8 mouse cellular contexts compared by ENCODE assay signal in genomic region chr2:93772054-93772764, GRCm38 (mm10). TPM values are rescaled to one million over a fixed set of nuclear protein-coding genes. Genes with fewer than 3 reads are reported as not detected.
A peak's percentile ranks its signal among the peaks of the same experiment; 100 is the strongest.
DNase-seq lines count a peak whose midpoint lies in the region; ATAC-seq lines count a peak whose summit lies in the region.

No protein-coding gene starts in this region.

- 0 out of 2 replicates have a peak overlapping the region, but pooled peaks have one; percentile 20 for H3K27ac ChIP-seq in heart, embryonic 13.5 days (replicated peaks)
- H3K27ac ChIP-seq in heart, embryonic 11.5 days (ENCODE audit: low read depth, low read length): no peak overlapping the region
- 0 out of 2 replicates have a peak overlapping the region, but pooled peaks have one; percentile 22 for H3K27ac ChIP-seq in embryonic facial prominence, embryonic 14.5 days (replicated peaks; ENCODE audit: low read depth, low read length)
- peak overlapping the region; percentile 67 for H3K27ac ChIP-seq in limb, embryonic 12.5 days

- peaks cover 8% of the 10 kb centered on the region for H3K36me3 ChIP-seq in heart, embryonic 13.5 days
- 0 out of 2 replicates have a peak, but pooled peaks cover 4% of the 10 kb centered on the region for H3K36me3 ChIP-seq in heart, embryonic 11.5 days (ENCODE audit: control insufficient read depth, insufficient read depth, low read length)
- H3K36me3 ChIP-seq in embryonic facial prominence, embryonic 14.5 days (ENCODE audit: control insufficient read depth, insufficient read depth, low read length): peaks cover 1% of the 10 kb centered on the region; the same call in 1 of the 2 replicates
- H3K36me3 ChIP-seq in limb, embryonic 12.5 days: peaks cover 10% of the 10 kb centered on the region; the same call in 1 of the 2 replicates

- no peak overlapping the region for H3K4me3 ChIP-seq in heart, embryonic 13.5 days
- no peak overlapping the region for H3K4me3 ChIP-seq in heart, embryonic 11.5 days (ENCODE audit: low read depth, low read length)
- no peak overlapping the region for H3K4me3 ChIP-seq in embryonic facial prominence, embryonic 14.5 days (ENCODE audit: low read depth, low read length)
- no peak overlapping the region for H3K4me3 ChIP-seq in limb, embryonic 12.5 days (replicated peaks)

- DNase-seq in CD4-positive helper T cell, adult 2 months (ENCODE audit: low read depth, low spot score): peak; percentile 7
- DNase-seq in embryonic facial prominence, embryonic 14.5 days (ENCODE audit: low spot score): no peak
- no peak for DNase-seq in left cerebral cortex, adult 11 months (ENCODE audit: low spot score)
- DNase-seq in adrenal gland, adult 8-10 months: no peak
- DNase-seq in right cerebral cortex, postnatal 4 days: no peak

- no peak overlapping the region for H3K4me2 ChIP-seq in heart, embryonic 13.5 days
- no peak overlapping the region for H3K4me2 ChIP-seq in heart, embryonic 11.5 days
- no peak overlapping the region for H3K4me2 ChIP-seq in embryonic facial prominence, embryonic 14.5 days (ENCODE audit: low read depth, low read length)
- H3K4me2 ChIP-seq in limb, embryonic 12.5 days: peak overlapping the region; percentile 36

- H3K9me3 ChIP-seq in heart, embryonic 13.5 days: no peaks in the 10 kb centered on the region
- H3K9me3 ChIP-seq in heart, embryonic 11.5 days (replicated peaks; ENCODE audit: control insufficient read depth, low read length): no peaks in the 10 kb centered on the region
- no peaks in the 10 kb centered on the region for H3K9me3 ChIP-seq in embryonic facial prominence, embryonic 14.5 days (ENCODE audit: control insufficient read depth, low read length)
- no peaks in the 10 kb centered on the region for H3K9me3 ChIP-seq in limb, embryonic 12.5 days

- no peaks in the 10 kb centered on the region for H3K27me3 ChIP-seq in heart, embryonic 13.5 days (replicated peaks)
- no peaks in the 10 kb centered on the region for H3K27me3 ChIP-seq in heart, embryonic 11.5 days (ENCODE audit: control insufficient read depth, insufficient read depth, low read length)
- no peaks in the 10 kb centered on the region for H3K27me3 ChIP-seq in embryonic facial prominence, embryonic 14.5 days (replicated peaks; ENCODE audit: control insufficient read depth, insufficient read depth, low read length)
- H3K27me3 ChIP-seq in limb, embryonic 12.5 days: peaks cover 57% of the 10 kb centered on the region

- 47% methylated on average over 16 of the region's 16 CpGs for WGBS in heart, embryonic 13.5 days
- 40% methylated on average over 16 of the region's 16 CpGs for WGBS in heart, embryonic 11.5 days (ENCODE audit: insufficient replicate concordance)
- 21% methylated on average over 16 of the region's 16 CpGs for WGBS in embryonic facial prominence, embryonic 14.5 days
- WGBS in limb, embryonic 12.5 days: 14% methylated on average over 16 of the region's 16 CpGs

- no peak overlapping the region for H3K9ac ChIP-seq in heart, embryonic 13.5 days
- no peak overlapping the region for H3K9ac ChIP-seq in heart, embryonic 11.5 days (ENCODE audit: low read depth, low read length)
- no peak overlapping the region for H3K9ac ChIP-seq in embryonic facial prominence, embryonic 14.5 days (ENCODE audit: low read depth, low read length)
- H3K9ac ChIP-seq in limb, embryonic 12.5 days (replicated peaks): no peak overlapping the region

- peaks cover 54% of the 10 kb centered on the region for H3K4me1 ChIP-seq in heart, embryonic 13.5 days
- H3K4me1 ChIP-seq in heart, embryonic 11.5 days (ENCODE audit: control insufficient read depth, insufficient read depth, low read length): peaks cover 27% of the 10 kb centered on the region
- peaks cover 46% of the 10 kb centered on the region for H3K4me1 ChIP-seq in embryonic facial prominence, embryonic 14.5 days (ENCODE audit: control insufficient read depth, insufficient read depth, low read length)
- H3K4me1 ChIP-seq in limb, embryonic 12.5 days (replicated peaks): peaks cover 65% of the 10 kb centered on the region

- ATAC-seq in heart, embryonic 13.5 days (ENCODE audit: extremely low read depth, insufficient number of reproducible peaks, low FRiP score, low TSS enrichment): no peak
- no peak for ATAC-seq in heart, embryonic 11.5 days (replicated peaks; ENCODE audit: insufficient number of reproducible peaks, low FRiP score, low TSS enrichment)
- ATAC-seq in embryonic facial prominence, embryonic 14.5 days (ENCODE audit: low read depth): peak; percentile 32; the same call in 1 of the 2 replicates
- ATAC-seq in limb, embryonic 12.5 days (ENCODE audit: insufficient number of reproducible peaks, insufficient read depth, low FRiP score, low TSS enrichment, low read depth): peak; percentile 90; the same call in 1 of the 2 replicates

RNA-seq across cellular contexts. Expression of gene Ext2, which starts 50.2 kb away (rescaled TPM):
- polyA plus RNA-seq in heart, embryonic 13.5 days (2015; fragmentation: Nextera tagmentation; extraction: Ambion mirVana): 68.3 and 72.2 TPM in 2 replicates
- 60.3 and 75.6 TPM in 2 replicates for polyA plus RNA-seq in heart, embryonic 11.5 days (2014; fragmentation: Nextera tagmentation; extraction: Ambion mirVana)
- polyA plus RNA-seq in embryonic facial prominence, embryonic 14.5 days (2014; fragmentation: Nextera tagmentation; extraction: Ambion mirVana): 115 and 126 TPM in 2 replicates
- 78.9 and 87.7 TPM in 2 replicates for polyA plus RNA-seq in limb, embryonic 12.5 days (2016; fragmentation: Nextera tagmentation; extraction: Ambion mirVana)
- total RNA-seq in adrenal gland, adult 8-10 months (2022): 100 to 1,000 TPM in 3 of 4 experiments, 10 to 100 TPM in 1; 98.9 to 144 (median 104) TPM

Comparison
In these comparisons a context has a peak if more than half of its experiments do, and no peak if none do; other contexts are left out.
1. ATAC-seq: peak in embryonic facial prominence, embryonic 14.5 days (single experiment) and limb, embryonic 12.5 days (single experiment); none in heart, embryonic 13.5 days (single experiment) and heart, embryonic 11.5 days (single experiment).